Mouse (Mus musculus) mesoderm, embryonic 11.5 days (tissue): ENCODE data around the gene Dazap1.

Source experiments
- DNase-seq: peaks from one replicate; pipeline ENCODE4 v3.0.0-alpha.2; 2012; ENCODE audit warnings: low read depth, low spot score

The Dazap1 gene

DNA sequence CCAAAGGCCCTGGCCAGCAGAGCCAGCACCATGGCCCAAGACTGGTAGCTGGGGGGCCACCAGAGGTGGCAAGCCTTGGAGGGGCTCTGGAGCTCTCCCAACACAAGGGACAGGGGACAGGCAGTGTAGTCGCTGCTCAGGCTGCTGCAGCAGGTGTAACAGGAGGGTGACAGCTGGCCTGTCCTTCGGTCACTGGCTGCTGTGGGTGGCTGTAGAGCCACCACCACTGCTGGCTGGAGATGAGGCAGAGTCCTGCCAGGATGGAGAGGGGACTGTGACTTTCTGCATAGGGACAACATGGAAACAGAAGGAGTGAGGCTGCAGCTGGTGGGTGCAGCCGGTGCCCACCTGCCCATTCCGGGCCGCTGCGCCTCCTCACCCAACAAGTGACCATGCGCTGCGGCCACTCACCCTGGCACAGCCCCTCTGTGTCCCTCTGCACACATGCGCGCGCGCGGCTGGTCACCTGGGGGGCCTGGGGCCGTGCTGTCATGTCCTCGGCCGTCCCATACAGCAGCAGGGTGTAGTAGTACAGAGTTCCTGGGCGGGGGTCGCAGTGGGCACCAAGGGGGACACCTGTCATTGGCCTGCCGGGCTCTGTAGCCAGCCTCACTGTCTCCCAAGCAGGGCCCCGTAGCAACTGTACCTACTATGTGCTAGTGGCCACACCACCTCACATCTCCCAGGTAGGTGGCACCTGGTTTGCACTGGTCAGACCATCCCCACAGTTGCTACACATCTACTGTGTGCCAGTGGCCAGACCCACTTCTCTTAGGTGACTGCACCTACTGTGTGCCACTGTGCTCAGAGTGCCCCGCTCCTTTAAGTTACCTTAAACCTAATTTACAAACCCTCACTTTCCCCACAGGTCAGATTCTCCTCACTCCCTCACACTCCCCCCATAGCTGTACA is 60.6 kb downstream of the Dazap1 start:
- DNase-seq, result no peak

GRCm38 (mm10) chr10:80322811-80323211 is 61.5 kb downstream of the Dazap1 start:
- no peak for DNase-seq

DNA sequence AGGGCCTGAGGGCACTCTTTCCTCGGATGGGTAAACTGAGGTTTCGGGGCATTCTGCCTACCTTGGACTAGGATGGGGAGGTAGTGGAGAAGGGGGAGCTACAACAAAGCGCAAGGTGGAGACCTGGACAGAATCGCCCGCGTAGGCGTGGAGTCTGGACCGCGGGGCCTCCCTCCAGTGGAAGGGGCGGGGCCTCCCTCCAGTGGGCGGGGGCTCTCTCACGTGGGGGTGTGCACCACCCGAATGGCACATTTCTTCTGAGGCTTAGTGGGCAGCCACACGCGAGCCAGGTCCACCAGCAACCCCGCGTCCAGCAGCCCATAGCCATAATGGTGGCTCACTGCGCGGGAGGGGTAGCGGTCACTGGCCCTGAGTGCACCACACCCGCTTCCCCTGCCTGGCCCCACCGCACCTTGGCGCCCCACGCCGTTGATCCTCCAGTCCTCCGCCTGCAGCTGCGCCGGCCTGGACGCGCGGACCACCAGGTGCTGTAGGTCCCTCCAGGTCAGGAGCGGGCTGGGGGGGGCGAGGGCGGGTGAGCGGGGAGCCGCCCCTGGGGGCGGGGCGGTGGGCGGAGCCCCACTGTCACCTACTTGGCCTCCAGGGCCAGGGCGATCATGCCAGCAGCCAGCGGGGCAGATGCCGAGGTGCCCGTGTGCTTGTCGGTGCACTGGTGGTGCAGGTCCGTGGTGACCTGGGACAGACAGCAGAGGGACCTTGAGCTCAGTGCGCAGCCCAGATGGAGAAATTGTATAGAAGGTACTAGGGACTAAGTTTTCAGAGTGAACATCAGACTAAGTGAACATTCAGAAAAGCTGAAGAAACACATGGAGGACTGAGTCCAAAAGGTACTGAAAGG is 62.2 kb downstream of the Dazap1 start:
- peak; percentile 49 for DNase-seq

DNA sequence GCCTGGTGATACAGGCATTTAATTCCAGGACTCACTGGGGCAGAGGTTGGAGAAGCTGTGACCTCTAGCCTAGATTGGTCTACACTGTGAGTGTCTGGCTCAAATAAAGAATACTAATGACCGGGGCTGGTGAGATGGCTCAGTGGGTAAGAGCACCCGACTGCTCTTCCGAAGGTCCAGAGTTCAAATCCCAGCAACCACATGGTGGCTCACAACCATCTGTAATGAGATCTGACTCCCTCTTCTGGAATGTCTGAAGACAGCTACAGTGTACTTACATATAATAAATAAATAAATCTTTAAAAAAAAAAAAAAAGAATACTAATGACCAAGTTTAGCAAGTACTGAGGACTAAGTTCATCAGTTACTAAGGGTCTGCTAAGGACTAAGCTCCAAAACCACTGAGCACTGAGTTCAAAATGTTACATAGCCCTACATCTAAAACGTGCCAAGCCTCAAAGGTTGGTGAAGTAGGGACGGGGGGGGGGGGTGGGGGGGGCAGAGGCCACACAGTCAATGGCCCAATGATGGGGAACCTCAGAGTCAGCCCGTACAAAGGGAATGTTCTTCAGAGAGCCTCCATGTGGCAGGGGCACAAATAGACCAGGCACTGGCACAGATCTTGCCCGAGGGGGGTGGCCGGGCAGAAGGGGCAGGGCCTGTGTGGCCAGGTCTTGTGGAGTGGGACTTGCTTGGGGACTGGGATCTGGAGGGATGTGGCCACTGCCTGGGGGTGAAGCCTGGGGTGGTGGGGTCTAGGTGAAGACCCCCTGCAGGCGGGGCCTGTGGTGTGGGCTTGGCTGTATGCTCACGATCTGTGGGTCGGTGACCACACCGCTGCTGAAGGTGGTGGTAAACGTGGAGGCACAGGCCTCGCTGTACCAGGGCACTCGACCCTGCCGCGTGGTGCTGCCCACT is 63.1 kb downstream of the Dazap1 start:
- no peak for DNase-seq

GRCm38 (mm10) chr10:80325045-80325444 is 63.8 kb downstream of the Dazap1 start:
- no peak for DNase-seq

GRCm38 (mm10) chr10:80329273-80330081 is 68.2 kb downstream of the Dazap1 start, which contains the start of the genes Pcsk4 and Reep6:
Gene Pcsk4, minus strand, starts transcription at chr10:80329498.
Gene Reep6, plus strand, starts transcription at chr10:80329953.
- peak; percentile 98 for DNase-seq

GRCm38 (mm10) chr10:80330084-80330483 is 68.8 kb downstream of the Dazap1 start:
- no peak for DNase-seq

DNA sequence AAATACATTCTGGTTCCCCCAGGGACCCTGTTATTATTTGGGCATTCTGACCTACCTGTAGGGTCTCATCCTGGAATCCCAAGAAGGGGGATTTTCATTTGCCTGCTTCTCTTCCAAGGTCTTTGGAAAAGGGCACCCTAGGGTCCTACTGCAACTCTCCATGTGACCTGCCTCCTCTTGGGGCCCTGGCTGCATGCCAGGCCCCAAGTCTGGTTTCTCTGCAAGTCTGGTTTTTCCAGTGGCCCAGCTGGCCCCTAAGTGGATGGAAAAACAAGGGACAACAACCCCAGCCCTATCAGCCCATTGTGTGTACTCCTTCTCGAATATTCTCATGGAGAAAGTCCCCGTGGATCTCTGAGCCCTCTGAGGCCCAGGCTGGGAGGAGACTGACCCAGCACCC is 69.6 kb downstream of the Dazap1 start:
- DNase-seq, result no peak

DNA sequence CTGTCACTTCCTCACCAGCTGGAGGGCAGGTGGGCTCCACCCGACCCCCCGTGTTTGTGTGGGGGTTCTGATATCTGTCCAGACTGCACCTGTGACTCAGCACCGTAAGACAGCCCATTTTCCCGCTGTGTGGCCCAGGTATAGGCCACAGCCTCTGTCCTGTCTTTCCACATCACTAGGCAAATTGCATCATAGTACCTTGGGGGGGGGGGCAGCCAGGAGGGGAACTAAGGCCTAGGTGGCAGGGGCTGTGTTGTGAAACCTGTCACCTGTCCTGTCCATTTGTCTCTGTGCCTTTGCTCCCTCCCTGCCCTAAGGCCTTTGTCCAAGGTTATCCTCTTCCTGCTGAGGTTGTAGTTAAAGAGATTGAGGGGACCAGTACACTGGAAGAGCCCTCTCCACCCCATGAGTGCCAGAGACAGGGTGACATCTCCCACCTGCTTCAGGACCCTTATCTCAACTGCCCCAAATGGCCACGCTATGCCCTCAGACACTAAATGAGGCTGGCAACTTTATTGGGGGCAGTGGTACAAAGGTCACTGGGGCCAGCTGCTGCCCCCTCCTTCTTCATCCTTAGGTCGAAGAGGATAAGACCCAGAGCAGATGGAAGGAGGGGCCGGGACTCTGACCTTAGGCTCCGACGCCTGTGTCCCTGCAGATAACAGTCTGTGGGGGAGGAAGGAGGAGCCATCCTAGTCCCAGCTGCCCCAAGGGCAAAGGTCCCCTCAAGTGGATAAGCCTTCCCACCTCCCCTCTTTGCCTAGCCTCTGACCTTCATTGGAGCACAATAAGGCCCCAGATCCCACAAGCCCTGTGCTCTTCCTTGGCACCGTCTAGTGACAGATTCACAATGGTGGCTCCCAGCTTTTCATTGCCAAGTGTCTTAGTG is 70.6 kb downstream of the Dazap1 start:
- no peak for DNase-seq

GRCm38 (mm10) chr10:80332525-80332989 is 71.3 kb downstream of the Dazap1 start:
- DNase-seq, result no peak

- no peak for DNase-seq
These were observed 75.0 kb downstream of the Dazap1 start for GRCm38 (mm10) chr10:80336263-80336662.
